Mouse (Mus musculus) C2C12 (cell line): ENCODE measurements at regions not wholly inside any gene's neighbourhood (a gene's known extent, or its start where the extent isn't known, plus 50 kb on each side); places are given as distances from the start of the nearest gene placed in this dataset.

Source experiments
- CEBPB ChIP-seq: IDR thresholded peaks from one replicate; pipeline ENCODE4 v1.6.1; 2011; ENCODE audit warnings: low read depth, mild to moderate bottlenecking, control low read depth, moderate library complexity
- CTCF ChIP-seq: IDR thresholded peaks from one replicate; pipeline ENCODE4 v1.5.1; 2011; ENCODE audit not compliant: control insufficient read depth, insufficient read depth, insufficient read length
- FOSL1 ChIP-seq: IDR thresholded peaks from one replicate; pipeline ENCODE4 v1.8.0; 2011; ENCODE audit warnings: mild to moderate bottlenecking, low read length; ENCODE audit not compliant: poor library complexity, insufficient read depth, severe bottlenecking
- MAX ChIP-seq: IDR thresholded peaks from one replicate; pipeline ENCODE4 v1.6.1; 2011; ENCODE audit warnings: mild to moderate bottlenecking, control low read depth
- USF1 ChIP-seq: IDR thresholded peaks from one replicate; pipeline ENCODE4 v1.6.1; 2011; ENCODE audit warnings: low read depth, mild to moderate bottlenecking, control low read depth, moderate library complexity

GRCm38 (mm10) chr15:62825586-62825985, 1019.4 kb downstream of the Gsdmc2 start:
- TF ChIP-seq CTCF (no peak), MAX (no peak), CEBPB (no peak), USF1 (no peak), FOSL1 (no peak)
